Mouse (Mus musculus) Muller cell, postnatal 12 days (primary cell): ENCODE results near the gene Galnt7.
A peak's percentile ranks its signal among the peaks of the same experiment; 100 is the strongest.

Experiments used
- DNase-seq: peaks from one replicate; pipeline ENCODE4 v3.0.0-alpha.2; 2015; ENCODE audit errors: inconsistent ontology term

Gene Galnt7

DNA sequence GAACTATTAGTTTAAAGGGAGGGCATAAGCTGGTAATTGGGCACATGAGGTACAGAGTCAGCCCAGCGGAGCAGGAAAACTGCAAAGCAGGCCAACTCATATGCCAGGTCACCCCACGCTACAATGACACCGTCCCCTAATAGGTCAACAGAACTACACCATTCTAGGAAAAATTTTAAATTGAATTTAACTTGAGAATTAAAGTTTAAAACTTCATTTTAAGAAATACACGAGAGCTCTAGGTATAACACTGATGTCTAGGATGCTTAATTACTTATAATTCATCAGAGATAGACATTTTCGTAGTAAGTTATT lies 67.7 kb downstream of the Galnt7 start:
- no peak for DNase-seq

GRCm38 (mm10) chr8:57584416-57585127 lies 68.3 kb downstream of the Galnt7 start:
- peak; percentile 40 for DNase-seq

- DNase-seq, result peak; percentile 79
Measured at GRCm38 (mm10) chr8:57579845-57580244, 73.0 kb downstream of the Galnt7 start.

DNA sequence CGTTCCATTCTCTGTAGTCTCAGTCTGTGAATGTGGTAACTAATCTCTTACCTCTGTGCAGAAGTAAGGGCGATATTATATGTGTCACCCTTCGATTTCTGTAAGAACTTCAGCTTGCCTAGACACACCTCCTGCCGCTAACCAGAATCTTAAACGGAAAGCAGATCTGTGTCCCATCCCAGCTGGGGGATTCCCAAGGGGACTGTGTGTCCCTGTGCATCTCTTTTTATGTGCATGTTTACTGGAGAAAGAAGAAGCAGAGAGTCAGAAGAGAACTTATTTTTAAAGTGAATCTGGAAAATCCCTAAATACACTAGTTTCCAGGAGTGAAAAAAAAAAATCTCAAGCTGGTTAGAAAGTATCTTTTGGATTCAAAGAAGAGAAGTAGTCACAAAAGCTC lies 75.5 kb downstream of the Galnt7 start:
- DNase-seq, result no peak

DNA sequence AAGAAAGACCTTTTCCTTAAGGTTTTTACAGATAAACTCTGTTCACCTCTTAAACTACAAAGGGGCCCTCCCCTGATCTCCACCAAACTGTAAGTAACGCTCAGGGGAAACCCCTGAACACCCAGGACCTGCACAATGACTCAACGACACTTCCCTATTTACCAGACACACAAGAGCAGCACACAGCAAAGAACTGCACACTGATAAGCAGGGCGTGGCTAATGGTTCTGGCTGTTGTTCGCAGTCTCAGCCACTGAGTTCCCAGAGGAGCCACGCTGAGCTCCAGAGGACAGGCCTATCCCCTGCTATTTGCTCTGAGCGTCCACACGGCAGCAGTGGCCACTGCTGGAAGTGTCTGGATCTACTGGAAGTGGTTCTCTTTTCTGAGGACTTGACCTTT lies 76.6 kb downstream of the Galnt7 start:
- peak; percentile 61 for DNase-seq

DNA sequence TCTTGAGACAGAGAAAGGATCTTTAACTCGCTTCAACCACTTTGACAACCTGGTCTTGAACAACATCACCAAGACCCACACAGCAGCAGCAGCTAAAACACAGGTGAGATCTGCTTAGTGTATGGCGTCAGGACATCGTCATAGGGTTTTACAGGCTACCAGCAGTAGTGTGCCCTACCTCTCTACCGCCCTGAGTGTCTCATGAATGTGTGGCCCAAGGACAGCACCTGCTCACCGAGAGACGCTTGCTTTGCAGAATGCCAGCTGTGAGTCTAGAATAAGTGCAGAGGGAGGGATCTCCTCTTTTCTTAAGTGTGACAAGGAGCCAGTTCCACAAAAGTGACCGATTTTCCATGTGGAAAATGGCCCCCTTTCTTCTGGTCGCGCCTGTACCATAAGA lies 77.5 kb downstream of the Galnt7 start:
- DNase-seq, result no peak

GRCm38 (mm10) chr8:57574398-57574797 lies 78.4 kb downstream of the Galnt7 start:
- DNase-seq, result peak; percentile 70

DNA sequence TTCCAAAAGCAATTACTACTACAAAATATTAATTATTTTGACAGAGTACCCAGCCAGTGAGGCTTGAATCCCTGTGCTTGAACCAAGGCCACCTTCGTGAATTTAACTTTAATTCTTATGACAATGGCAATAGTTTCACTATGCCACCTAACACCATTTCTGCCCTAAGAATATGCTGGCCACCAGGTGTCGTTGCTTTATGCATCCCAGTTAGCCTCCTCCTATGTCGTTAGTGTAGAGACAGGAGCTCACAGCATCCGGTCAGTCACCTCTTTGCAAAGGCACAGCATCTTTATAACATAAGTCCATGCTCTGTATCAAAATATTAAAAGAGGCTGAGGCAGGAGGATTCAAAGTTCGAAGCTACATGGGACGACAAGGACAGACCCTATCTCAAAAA lies 79.0 kb downstream of the Galnt7 start:
- no peak for DNase-seq

DNA sequence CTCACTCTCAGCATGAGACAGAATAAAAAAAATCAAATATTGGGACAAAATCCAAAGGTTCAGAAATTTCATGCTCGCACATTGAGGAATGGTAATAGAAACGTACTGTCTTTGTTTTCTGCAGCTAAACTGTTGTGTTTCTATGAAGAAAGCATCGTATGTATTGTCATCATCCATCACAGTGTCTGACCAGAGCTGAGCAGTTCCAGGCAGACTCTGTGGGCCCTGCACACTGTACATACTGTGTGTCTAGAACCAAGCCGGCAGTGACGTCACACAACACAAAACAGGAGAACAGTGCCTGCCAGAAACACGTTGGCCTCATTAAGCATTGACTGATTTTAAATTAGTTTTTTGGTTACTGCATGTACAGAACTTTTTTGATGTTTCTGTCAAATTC lies 82.9 kb downstream of the Galnt7 start:
- peak; percentile 30 for DNase-seq

GRCm38 (mm10) chr8:57569400-57569795 lies 83.4 kb downstream of the Galnt7 start:
- peak; percentile 17 for DNase-seq

DNA sequence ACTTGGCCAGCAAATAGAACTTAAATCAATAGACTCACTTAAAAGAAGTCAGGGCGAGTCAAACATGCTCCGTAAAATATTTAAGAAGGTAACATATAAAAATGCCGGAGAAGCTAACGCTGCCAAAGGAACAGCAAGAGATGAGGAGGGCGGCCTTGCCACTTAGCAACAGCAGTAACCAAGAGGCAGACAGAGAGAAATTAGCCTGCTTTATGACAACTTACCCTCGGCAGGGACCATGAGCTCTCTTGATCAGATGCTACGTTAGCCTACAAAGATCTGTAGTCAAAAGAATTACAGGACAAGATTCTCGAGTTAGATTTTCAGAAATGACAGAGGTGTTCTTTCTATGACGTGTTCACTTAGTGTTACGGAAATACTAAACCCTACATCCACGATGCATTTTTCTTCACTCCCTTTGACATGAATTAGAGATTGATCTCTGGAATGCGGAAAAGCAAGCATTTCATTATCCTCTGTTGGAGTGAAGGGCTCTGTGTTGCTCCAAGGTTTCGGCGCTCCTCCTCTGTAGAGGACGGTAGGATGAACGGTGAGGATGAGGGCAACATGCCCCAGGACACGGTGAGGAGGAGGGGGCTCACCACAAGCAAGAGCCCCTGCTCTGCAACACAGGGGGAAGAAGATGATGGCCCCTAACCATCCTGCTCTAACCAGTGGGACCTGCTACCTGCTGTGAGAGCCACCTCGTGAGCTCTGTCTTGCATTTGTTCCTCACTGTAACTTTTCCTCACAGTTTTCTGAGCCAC lies 84.0 kb downstream of the Galnt7 start:
- DNase-seq, result no peak

DNA sequence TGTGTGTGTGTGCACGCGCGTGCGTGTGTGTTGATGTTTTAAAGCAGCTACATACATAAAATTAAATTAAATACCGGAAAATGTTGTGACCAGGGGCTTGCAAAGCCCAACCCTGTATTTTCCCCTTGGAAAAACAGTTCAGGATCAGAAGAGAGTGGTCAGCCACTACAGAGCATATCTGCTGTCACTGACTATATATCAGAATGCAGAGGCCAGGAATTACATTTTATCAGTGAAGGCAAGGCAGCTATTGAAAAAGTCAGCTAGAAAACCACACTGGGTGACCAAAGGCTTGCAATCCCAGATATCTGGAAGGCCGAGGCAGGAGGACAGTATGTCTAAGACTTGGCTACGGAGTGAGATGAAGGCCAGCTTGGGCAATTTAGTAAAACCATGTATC lies 84.8 kb downstream of the Galnt7 start:
- no peak for DNase-seq

DNA sequence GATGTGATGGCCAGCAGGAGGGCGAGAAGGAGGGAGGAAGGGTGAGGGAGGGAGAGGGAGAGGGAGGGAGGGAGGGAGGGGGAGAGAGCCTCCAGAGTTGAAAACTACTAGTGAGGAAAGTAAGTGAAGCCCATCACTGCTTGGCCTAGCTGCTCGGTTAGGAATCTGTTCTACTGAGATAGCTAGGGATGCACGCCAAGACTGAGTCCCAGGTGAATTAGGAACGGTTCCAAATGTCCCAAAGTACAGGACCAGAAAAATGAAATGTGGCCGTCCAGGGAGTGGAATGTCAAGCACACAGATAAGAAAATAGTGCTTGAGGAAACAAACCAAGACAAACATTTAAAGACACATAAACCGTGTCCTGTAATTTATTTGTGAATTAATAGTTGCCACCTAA lies 87.8 kb downstream of the Galnt7 start:
- DNase-seq, result no peak

- no peak for DNase-seq
Measured at GRCm38 (mm10) chr8:57563726-57564125, 89.1 kb downstream of the Galnt7 start.

DNA sequence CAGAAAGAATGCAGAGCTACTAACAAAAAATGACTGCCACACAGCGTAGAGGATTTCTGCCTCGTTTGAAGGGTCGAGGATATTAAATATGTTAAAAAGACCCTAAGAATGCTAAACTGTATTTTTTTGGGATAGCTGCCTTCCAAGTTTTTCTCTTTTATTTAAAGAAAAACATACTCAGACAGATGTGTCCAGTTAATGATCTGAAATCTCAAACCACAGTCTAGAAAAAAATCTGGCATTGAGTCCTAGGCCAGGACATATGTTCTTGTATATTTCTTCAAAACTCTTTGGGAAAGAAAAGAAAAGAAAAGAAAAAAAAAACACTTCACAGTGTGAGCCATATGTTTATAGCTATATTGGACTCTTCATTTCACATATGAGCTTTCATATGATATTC lies 90.1 kb downstream of the Galnt7 start:
- no peak for DNase-seq

DNA sequence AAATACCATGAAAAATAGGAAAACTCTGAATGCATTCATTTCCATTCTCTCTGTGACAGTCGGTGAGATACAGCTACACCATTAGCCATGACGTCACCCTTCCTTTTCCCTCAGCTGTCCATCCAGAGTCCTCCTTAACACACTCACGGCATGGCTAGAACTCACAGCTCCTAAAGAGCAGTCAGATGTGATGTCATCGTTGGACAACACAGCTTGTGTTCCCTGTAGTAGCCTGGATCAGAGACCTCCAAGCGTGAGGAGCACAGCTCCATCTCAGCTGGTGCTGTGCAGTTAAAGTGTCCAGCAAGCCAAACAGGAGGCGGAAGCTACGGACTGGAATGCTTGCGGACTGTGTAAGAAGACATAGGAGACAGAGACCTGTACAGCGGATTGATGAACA lies 91.9 kb downstream of the Galnt7 start:
- no peak for DNase-seq

DNA sequence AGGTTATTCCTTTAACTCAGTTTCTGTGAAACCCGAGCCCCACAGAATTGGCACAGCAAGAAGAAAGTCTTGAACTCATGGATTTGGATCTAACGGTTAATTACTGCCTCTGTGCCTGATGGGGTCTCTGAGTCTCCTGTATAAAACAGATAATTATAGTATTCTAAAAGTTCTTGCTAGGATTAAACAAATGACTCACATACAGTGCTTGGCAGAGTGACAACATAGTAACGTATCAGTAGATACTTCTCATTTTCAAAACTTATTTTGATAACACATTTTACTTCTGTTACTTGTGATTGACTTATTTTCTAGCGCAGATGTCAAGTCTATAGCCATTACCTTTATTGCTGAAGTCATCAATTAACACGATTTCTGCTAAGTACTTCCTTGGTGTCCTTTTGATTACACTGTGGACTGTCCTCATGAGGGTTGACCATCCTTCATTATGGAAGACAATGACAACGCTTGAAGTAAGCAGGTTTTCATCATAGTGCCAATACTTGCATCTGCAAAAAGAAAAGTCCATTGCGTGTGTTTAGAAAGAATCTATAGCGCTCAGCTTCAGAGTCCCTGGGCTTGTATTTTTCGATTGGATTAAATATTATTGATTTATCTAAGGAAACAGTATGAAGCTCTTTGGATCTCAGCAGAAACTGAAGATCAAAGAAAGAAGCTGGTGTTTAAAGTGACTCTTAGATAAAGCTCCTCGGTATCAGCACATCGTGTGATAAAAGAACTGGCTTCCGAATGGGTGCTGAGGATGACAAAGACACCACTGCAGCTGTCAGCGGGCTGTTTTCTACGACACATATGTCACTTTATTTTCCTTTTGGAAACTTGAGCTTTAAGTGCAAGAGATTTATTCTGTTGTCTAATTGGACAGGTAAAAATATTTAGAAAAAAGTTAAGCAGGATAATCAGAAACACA lies 100.5 kb downstream of the Galnt7 start:
- no peak for DNase-seq

DNA sequence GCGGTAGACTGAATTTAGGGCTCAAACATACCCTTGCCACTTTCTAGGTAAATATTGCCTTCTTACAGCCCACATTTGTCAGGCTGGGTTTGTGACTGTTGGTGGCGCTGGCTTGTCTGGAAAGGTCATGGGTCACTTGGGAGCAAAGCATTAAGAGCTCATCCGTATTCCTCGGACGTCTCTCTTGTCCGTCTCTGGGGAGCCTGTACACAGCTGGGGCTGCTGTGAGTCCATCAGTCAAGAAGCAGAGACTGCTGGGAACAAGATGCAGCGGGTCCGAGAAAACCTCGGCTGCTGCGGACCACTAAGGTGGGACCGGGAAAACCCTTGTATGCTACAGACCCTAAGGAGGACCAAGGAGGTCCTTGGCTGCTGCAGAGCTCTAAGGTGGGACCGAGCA lies 105.3 kb downstream of the Galnt7 start:
- no peak for DNase-seq

GRCm38 (mm10) chr8:57546834-57547233 lies 106.0 kb downstream of the Galnt7 start:
- no peak for DNase-seq

- DNase-seq, result no peak
Measured at GRCm38 (mm10) chr8:57546401-57546800, 106.4 kb downstream of the Galnt7 start.

- DNase-seq, result no peak
Measured at GRCm38 (mm10) chr8:57541405-57541804, 111.4 kb downstream of the Galnt7 start.

- no peak for DNase-seq
Measured at GRCm38 (mm10) chr8:57540951-57541350, 111.9 kb downstream of the Galnt7 start.
